Mouse (Mus musculus): ENCODE measurements around the gene Atg4d.
"Not testable (repeated sequence)": the region's sequence is repeated elsewhere in the genome, so short reads cannot be mapped to it uniquely, and the experiment has no call there.

The Atg4d gene

DNA sequence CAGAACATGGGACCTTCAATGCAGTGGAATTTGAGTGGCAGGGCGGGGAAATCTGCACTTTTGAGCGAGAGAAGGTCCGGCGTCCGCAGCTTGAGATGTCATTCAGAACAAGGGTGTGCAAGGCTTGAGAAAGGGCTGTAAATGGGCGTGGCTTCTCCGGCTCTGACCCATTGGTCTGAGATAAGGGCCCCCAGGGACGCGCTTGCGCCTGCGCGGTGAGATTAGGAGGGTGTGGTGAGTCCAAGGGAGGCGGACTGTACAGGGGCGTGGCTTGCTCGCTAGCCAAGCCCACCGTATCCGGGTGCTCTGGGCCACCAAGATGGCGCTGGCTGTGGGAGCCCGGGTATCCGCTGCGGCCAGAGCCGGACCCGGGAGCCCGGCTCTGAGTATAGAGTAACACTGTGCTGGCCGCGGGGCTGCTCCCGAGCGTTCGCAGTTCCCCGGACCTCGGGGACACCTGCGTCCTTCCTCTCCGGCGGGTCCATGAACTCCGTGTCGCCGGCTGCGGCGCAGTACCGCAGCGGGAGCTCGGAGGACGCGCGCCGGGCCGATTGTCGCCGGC is at the start of gene Atg4d:
Gene Atg4d (plus strand): TSS at position 294 of the 562 bp plus-strand sequence.
- peak; percentile 95 for DNase-seq

DNA sequence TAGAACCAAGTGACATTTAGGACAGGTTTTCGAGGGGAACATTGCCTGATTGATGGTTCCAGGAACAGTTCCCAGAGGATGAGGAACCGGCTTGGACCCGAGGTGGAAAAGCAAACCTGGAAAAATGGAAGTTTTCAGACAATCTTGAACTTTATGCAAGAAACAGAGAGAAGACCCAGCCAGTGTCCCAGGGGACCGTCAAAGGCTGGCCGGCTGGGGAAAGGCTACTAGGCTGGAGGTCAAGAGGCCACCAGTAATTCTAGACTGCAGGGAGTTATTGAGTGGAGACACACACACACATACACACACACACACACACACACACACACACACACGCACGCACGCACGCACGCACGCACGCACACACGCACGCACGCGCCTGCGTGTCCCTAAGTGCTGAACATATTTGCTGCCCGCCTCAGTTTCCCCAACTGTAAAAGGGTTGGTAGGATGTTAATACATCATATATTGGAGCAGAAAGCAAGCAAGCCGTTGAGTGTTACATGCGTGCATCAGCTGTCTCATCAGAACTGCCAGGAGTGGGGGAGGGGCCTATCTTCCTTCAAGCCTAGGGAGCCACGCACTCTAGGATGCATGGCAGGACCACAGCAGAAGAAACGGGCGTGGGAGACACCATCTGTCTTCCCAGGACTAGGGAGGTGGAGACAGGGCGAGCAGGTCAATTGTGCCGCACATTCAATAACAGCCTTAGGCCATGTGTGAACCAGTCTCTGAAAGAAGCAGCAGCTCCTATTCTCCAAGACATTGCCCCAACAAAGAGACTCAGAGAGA is 48.8 kb upstream of the Atg4d start:
- peak; percentile 53 for DNase-seq

DNA sequence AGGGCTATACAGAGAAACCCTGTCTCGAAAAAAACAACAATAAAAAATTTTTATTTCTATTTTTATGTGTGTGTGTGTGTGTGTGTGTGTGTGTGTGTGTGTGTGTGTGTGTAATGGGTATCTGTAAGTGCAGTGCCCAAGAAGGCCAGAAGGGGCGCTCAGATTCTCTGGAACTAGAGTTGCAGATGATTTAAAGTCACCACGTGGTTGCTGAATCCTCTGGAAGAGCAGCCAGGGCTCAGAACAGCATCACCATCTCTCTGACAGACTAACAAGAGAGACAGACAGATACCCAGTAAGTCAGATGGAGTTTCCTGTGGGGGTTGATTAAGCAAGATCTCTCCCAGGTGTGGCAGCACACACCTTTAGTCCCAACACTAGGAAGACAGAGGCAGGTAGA is 45.3 kb upstream of the Atg4d start:
- DNase-seq: peak; percentile 40

- DNase-seq: peak; percentile 85
Measured at GRCm38 (mm10) chr9:21220490-21221382, 44.4 kb upstream of the Atg4d start.

DNA sequence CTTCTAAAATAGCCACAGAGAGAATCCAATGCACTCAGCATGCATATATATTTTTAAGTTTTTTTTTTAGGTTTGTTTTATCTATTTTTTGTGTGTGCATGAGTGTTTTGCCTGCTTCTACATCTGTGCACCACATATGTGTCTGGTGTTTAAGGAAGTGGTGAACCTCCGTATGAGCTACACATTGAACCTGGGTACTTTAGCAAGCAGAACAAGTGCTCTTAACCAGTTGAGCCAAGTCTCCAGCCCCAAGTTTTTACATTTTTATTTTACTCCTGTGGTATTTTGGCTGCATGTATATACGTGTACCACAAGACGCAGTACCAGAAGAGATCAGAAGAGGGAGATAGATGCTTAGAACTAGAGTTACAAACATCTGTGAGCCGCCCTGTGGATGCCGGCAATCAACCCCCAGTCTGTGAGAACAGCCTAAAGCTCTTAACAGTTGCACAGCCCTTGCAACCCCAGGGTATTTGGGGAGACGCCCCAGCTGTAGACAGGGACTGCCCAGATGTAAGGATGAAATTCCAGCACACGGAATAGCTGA is 43.6 kb upstream of the Atg4d start:
- DNase-seq: no peak

- not testable (repeated sequence) for DNase-seq
Measured at GRCm38 (mm10) chr9:21223490-21223889, 41.6 kb upstream of the Atg4d start.

- no peak for DNase-seq
Measured at GRCm38 (mm10) chr9:21223906-21224305, 41.2 kb upstream of the Atg4d start.

- no peak for DNase-seq
Measured at GRCm38 (mm10) chr9:21224576-21225414, 40.3 kb upstream of the Atg4d start.

- no peak for DNase-seq
Measured at GRCm38 (mm10) chr9:21225415-21225758, 39.7 kb upstream of the Atg4d start.

DNA sequence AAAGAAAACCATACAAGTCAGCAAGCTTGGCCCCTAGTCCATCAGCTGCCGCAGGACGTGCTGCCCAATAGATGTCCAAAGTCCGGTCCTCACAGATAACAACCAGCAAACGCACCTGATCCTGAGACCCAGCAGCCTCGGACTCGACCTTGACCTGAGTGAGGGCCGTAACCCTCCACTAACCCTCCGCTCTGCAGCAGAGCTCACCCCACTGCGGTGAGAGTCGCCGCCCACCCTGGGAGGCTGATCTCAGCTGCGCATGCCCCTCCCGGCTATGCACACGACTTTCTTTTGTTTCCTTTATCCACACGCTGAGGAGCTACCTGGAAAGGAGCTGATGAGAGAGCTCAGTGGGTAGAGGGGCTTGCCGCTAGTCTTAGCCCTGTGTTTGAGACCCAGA is 37.8 kb upstream of the Atg4d start:
- no peak for DNase-seq

DNA sequence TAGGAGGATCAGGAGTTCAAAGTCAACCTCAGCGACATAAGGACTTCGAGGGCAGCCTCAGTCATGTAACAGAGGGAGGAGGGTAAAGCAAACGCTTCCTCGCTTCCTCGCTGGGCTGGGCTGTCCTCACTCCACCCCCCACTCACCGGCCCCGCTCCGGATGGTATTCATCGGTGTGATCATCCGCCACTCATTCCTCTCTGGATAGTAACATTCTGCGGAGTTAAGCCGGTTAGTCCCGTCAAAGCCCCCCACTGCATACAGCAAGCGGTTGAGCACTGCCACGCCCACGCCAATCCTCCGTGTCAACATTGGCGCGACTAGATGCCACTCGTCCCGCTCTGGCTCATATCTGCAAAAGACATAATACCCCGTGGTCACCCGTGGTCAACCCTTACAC is 33.5 kb upstream of the Atg4d start:
- no peak for DNase-seq

DNA sequence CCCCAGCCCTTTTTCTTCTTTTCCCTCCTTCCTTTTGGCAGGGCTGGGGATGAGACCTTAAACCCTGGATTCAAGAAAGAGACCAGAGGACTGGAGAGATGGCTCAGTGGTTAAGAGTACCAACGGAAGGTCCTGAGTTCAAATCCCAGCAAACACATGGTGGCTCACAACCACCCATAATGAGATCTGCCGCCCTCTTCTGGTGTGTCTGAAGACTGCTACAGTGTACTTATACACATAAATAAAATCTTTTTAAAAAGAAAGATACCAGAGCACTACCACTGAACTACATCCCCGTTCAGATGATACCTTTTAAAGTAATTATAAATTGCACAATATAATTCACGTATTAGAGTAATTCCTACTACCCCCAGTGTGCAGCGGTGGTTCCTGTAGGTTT is 32.2 kb upstream of the Atg4d start:
- DNase-seq: no peak

DNA sequence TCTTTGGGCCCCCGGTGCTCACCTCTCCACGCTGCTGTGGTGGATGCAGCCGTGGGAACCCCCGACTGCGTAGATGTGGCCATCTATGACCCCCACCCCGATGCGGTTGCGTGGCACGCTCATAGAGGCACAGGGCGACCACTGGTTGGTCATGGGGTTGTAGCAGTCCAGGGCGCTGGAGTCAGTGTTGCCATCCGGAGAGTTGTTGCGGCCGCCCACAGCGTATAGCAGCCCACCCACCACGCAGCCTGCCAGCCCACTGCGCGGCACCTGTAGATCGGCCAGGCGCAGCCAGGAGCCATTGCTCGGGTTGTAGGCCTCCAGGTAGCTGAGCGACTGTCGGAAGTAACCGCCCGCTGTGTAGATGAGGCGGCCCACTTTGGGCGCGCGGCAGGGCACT is 31.7 kb upstream of the Atg4d start:
- DNase-seq: no peak

DNA sequence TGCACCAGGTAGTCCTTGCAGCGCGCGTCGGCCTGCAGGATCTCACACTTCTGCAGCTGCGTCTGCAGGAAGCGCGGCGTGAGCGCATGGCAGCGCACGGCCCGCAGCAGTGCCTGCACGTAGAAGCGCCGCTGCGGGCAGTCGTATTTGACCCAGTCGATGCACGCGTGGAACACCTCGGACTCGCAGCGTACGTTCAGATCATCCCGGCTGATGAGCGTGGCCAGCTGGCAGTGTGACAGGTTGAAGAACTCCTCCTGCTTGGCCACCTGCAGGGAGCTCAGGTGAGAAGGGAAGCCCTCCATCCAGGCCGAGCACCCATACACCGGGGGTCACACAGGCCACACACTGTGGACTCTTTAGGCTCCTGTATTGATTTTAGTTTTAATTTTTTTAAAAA is 31.3 kb upstream of the Atg4d start:
- DNase-seq: no peak

- DNase-seq: no peak
Measured at GRCm38 (mm10) chr9:21235341-21235740, 29.8 kb upstream of the Atg4d start.

DNA sequence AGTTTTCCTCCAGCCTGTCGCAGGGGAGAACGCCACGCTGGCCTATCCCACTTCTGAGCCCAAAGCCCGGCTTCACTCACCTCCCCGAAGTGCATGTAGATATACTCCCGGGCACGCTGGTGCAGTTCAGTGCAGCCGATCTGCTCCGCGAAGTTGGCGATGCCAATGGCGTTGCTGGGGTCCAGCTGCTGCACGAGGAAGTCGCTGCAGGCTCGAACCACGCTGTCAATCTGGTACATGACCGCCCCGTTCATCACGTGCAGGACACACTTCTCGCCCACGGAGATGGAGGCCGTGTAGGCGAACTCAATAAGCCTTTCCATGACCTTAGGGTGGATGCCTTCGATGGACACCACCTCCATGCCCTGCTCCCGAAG is 28.1 kb upstream of the Atg4d start:
- DNase-seq: no peak

DNA sequence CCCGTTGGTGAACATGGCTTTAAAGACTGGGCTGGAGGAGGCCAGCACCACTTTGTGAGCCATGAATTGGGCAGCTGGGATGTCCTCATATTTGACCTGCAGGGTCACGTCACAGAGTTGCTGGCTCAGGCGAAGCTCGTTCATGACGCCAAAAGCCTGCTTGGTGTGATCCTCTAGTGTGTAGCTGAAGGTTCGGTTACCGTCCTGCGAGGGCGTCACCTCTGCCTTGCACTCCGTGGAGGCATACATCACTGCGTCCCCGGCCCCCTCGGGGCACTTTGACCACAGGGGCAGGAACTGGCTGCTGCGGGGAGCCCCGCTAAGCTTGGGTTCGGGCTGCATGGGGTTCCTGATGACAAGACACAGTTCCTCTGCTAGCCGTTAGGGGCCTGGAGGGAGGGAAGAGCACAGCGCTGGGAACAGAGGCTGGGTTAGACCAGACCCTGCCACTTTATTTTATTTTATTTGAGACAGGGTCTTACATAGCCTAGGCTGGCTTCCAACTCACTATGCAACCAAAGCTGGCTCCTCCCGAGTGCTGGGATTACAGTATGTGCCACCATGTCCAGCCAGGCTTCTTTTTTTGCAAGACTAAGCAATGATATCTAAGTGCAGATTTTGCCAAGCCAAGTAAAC is 27.6 kb upstream of the Atg4d start:
- peak; percentile 28 for DNase-seq

- DNase-seq: no peak
Measured at GRCm38 (mm10) chr9:21238004-21238732, 26.9 kb upstream of the Atg4d start.

- peak; percentile 71 for DNase-seq
Measured at GRCm38 (mm10) chr9:21238733-21239464, 26.2 kb upstream of the Atg4d start, which contains the start of gene Keap1. Gene Keap1, minus strand, starts transcription at chr9:21239361.

DNA sequence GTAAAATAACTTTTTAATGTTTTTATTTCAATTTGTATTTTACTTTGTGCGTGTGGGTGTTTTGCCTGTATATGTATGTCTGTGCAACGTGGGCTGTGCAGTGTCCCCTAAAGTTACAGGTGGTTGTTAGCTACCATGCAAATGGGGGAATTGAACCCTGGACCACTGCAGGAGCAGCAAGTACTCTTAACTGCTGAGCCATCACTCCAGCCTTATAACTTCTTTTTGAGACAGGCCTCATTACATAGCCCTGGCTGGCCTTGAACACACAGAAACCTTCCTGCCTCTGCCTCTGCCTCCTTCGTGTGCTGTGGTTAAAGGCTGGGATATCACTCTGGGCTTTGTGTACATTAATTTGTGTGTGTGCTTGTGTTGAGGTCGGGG is 25.6 kb upstream of the Atg4d start:
- no peak for DNase-seq

DNA sequence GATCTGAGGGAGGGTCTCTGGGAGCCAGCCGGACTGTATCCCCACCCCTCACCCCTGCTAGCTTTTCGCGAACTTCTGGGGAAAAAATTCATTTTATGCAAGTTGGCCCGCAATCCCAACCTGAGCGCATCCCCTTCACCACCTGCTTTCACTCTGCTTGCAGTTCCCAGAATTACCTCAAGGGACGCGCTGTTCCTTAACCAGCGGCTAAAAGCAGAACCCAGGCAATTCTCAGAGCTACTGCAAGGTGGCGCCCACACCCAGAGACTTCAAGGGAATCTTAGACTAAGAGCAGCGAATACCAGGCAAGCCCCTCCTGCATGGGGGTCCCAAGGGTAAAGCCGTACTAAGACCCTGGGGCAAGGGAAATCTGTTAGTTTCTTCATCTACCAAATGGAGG is 23.8 kb upstream of the Atg4d start:
- peak; percentile 83 for DNase-seq

Measured in right cerebral cortex, postnatal 4 days (tissue).